ENCODE assay signal across 12 mouse cellular contexts in genomic region chr1:39805243-39805979, GRCm38 (mm10). TPM values are rescaled to one million over a fixed set of nuclear protein-coding genes. Genes with fewer than 3 reads are reported as not detected.
DNase-seq lines count a peak whose midpoint lies in the region; ATAC-seq and TF ChIP-seq lines count a peak whose summit lies in the region.
"Had no signal": no experiment of that assay in that cellular context is flagged by ENCODE, and none has a peak within 500 bp of the region (broad histone marks: within the 10 kb centered on the region; RNA-seq: fewer than 3 reads in every experiment).

Gene Gm3646 (minus strand): TSS chr1:39805332.

- no peaks in the 10 kb centered on the region for H3K36me3 ChIP-seq in heart, embryonic 12.5 days
- H3K36me3 ChIP-seq in stomach, postnatal 0 days (ENCODE audit: control insufficient read depth, insufficient read depth, low read length), result no peaks in the 10 kb centered on the region
- H3K36me3 ChIP-seq: liver, embryonic 15.5 days had no signal

- no peak for TF ChIP-seq POLR2A in lung, adult 2 months (IDR thresholded peaks at IDR 0.05; ENCODE audit: borderline replicate concordance, extremely low read depth, low read depth, low read length)

- peak; percentile 51 for ATAC-seq in heart, embryonic 12.5 days (ENCODE audit: insufficient number of reproducible peaks, low FRiP score)
- ATAC-seq in stomach, postnatal 0 days (ENCODE audit: low FRiP score, low TSS enrichment), result no peak; the same call in 1 of the 2 replicates
- ATAC-seq in megakaryocyte progenitor cell, adult 5-6 weeks (replicated peaks; ENCODE audit: poor library complexity), result no peak

- peak; percentile 10 for DNase-seq in gastrocnemius, adult 18-20 months (ENCODE audit: low spot score)
- DNase-seq in gastrocnemius, postnatal 4 days (ENCODE audit: low spot score in 2 of 2), result no peak
- DNase-seq in right cerebral cortex, postnatal 4 days, result peak; percentile 17
- DNase-seq in right cerebral cortex, adult 18-20 months, result no peak
- DNase-seq in stomach, postnatal 0 days (ENCODE audit: low spot score), result no peak
- no peak for DNase-seq in lung, adult 2 months

- no peak for TF ChIP-seq EP300 in stomach, postnatal 0 days (optimal IDR thresholded peaks at IDR 0.05)

- no peaks in the 10 kb centered on the region for H3K9me3 ChIP-seq in heart, embryonic 12.5 days (replicated peaks)
- no peaks in the 10 kb centered on the region for H3K9me3 ChIP-seq in stomach, postnatal 0 days (ENCODE audit: control insufficient read depth, low read length)
- H3K9me3 ChIP-seq: liver, embryonic 15.5 days had no signal

- peak within 1 kb of the TSS; percentile 14 for H3K4me2 ChIP-seq in heart, embryonic 12.5 days
- no peak within 1 kb of the TSS for H3K4me2 ChIP-seq in stomach, postnatal 0 days (replicated peaks; ENCODE audit: low read depth)
- H3K4me2 ChIP-seq: liver, embryonic 15.5 days had no signal

- H3K27me3 ChIP-seq in heart, embryonic 12.5 days (replicated peaks), result no peaks in the 10 kb centered on the region
- H3K27me3 ChIP-seq in stomach, postnatal 0 days (ENCODE audit: control insufficient read depth, insufficient read depth, low read length), result no peaks in the 10 kb centered on the region
- H3K27me3 ChIP-seq: liver, embryonic 15.5 days had no signal

- WGBS in heart, embryonic 12.5 days, result 57% methylated on average over 4 of the region's 4 CpGs
- WGBS in stomach, postnatal 0 days, result 53% methylated on average over 4 of the region's 4 CpGs
- 74% methylated on average over 4 of the region's 4 CpGs for WGBS in lung, adult 2 months

- peak within 1 kb of the TSS; percentile 75 for H3K27ac ChIP-seq in heart, embryonic 12.5 days (ENCODE audit: poor library complexity, severe bottlenecking)
- peak within 1 kb of the TSS; percentile 53; the same call in 1 of the 2 replicates for H3K27ac ChIP-seq in stomach, postnatal 0 days (replicated peaks)
- H3K27ac ChIP-seq: liver, embryonic 15.5 days had no signal

- TF ChIP-seq CTCF in stomach, postnatal 0 days (IDR thresholded peaks at IDR 0.05; ENCODE audit: low read depth), result no peak
- TF ChIP-seq CTCF in lung, adult 2 months (IDR thresholded peaks at IDR 0.05; ENCODE audit: insufficient read depth, low read length), result no peak

- no peak within 1 kb of the TSS for H3K4me3 ChIP-seq in heart, embryonic 12.5 days
- H3K4me3 ChIP-seq in stomach, postnatal 0 days (ENCODE audit: low read depth, low read length), result no peak within 1 kb of the TSS
- H3K4me3 ChIP-seq in lung, adult 2 months (replicated peaks; ENCODE audit: extremely low read depth, low read depth, low read length), result no peak within 1 kb of the TSS
- H3K4me3 ChIP-seq: liver, embryonic 15.5 days had no signal

- H3K9ac ChIP-seq in heart, embryonic 12.5 days, result no peak within 1 kb of the TSS
- H3K9ac ChIP-seq in stomach, postnatal 0 days (ENCODE audit: low read length), result no peak within 1 kb of the TSS
- H3K9ac ChIP-seq: liver, embryonic 15.5 days had no signal

- H3K4me1 ChIP-seq in heart, embryonic 12.5 days (replicated peaks), result peaks cover 22% of the 10 kb centered on the region
- no peaks in the 10 kb centered on the region for H3K4me1 ChIP-seq in stomach, postnatal 0 days (replicated peaks; ENCODE audit: control insufficient read depth, insufficient read depth)
- no peaks in the 10 kb centered on the region for H3K4me1 ChIP-seq in lung, adult 2 months (ENCODE audit: control insufficient read depth, insufficient read depth, low read length)
- H3K4me1 ChIP-seq: liver, embryonic 15.5 days had no signal

RNA-seq across cellular contexts. Expression of gene Gm3646, which starts in this region (rescaled TPM):
- total RNA-seq in gastrocnemius, adult 18-20 months (2021), result not detected
- 1 to 10 TPM in 1 of 2 experiments, not detected in 1; 1.7 TPM for total RNA-seq in gastrocnemius, postnatal 4 days (2021)
- polyA plus RNA-seq in heart, embryonic 12.5 days (2016; fragmentation: Nextera tagmentation; extraction: Ambion mirVana), result 0.82 and 1.8 TPM in 2 replicates
- polyA plus RNA-seq in stomach, postnatal 0 days (2015; fragmentation: Nextera tagmentation; extraction: Ambion mirVana), result 1.3 and 1.4 TPM in 2 replicates
- not detected in 2 replicates for polyA plus RNA-seq in lung, adult 2 months (2012; rRNA removed)
- total RNA-seq in megakaryocyte progenitor cell, adult 5-6 weeks (2015), result not detected in 2 replicates
- not detected in 2 replicates for total RNA-seq in megakaryocyte progenitor cell, adult 5-6 weeks (2017)
- total RNA-seq: granulocyte monocyte progenitor cell, adult 5-6 weeks; layer of hippocampus, postnatal 25 days had no signal
- polyA plus RNA-seq: liver, embryonic 15.5 days; small intestine, adult 2 months had no signal

Comparison
In these comparisons a context has a peak if more than half of its experiments do, and no peak if none do; other contexts are left out.
1. Peak in DNase-seq in gastrocnemius, adult 18-20 months; RNA of the gene not detected or under 1 TPM.